ENCODE assay signal across 8 mouse cellular contexts in genomic region chr2:160451481-160452238, GRCm38 (mm10).
DNase-seq lines count a peak whose midpoint lies in the region; ATAC-seq and TF ChIP-seq lines count a peak whose summit lies in the region.

No protein-coding gene starts in this region.

- no peak overlapping the region for H3K27ac ChIP-seq in cortical plate, adult 2 months (ENCODE audit: insufficient read depth, low read length)

- no peak for TF ChIP-seq CTCF in cortical plate, adult 2 months (IDR thresholded peaks at IDR 0.05; ENCODE audit: extremely low read depth, insufficient read depth, low read length)

- no peak for TF ChIP-seq POLR2A in cortical plate, adult 2 months (IDR thresholded peaks at IDR 0.05; ENCODE audit: extremely low read depth, insufficient read depth, low read length)

- H3K4me3 ChIP-seq in cortical plate, adult 2 months (ENCODE audit: insufficient read depth, low read length): peak overlapping the region; percentile 26

- peak; percentile 57 for DNase-seq in WW6 (ENCODE audit: low read depth, low spot score)
- DNase-seq in gastrocnemius, postnatal 14 days: peak; percentile 77
- peak; percentile 47 to 58 for DNase-seq in left cerebral cortex, postnatal 14 days (ENCODE audit: low spot score in 2 of 2)
- DNase-seq in right cerebral cortex, postnatal 10 days (ENCODE audit: low spot score in 2 of 2): peak; percentile 61 to 71
- no peak for DNase-seq in adipocyte (ENCODE audit: low spot score)

- peak; percentile 66 for ATAC-seq in inflammation-experienced regulatory T-cells, adult 6 months
- peak; percentile 92 for ATAC-seq in megakaryocyte progenitor cell, adult 5-6 weeks (replicated peaks; ENCODE audit: poor library complexity)

- peaks cover 4% of the 10 kb centered on the region; the same call in 1 of the 2 replicates for H3K4me1 ChIP-seq in cortical plate, adult 2 months (ENCODE audit: control insufficient read depth, insufficient read depth, low read length)

- intact Hi-C loops in gastrocnemius, postnatal 14 days (cut with DNase I; ENCODE audit: low total_unique reads): loop anchor here (2.0 kb wide), 1 partner anchor 63 kb away; no protein-coding TSS in a partner anchor
- intact Hi-C loops in left cerebral cortex, postnatal 14 days (cut with DNase I): no loop called here
